Mouse (Mus musculus) naive thymus-derived CD4-positive, alpha-beta T cell, adult 2 months (primary cell): ENCODE data around the gene Eif4a3.
"Not testable (repeated sequence)": the region's sequence is repeated elsewhere in the genome, so short reads cannot be mapped to it uniquely, and the experiment has no call there.

Experiments used
- DNase-seq: peaks from one replicate; pipeline ENCODE4 v3.0.0-alpha.2; 2011; ENCODE audit warnings: low read depth

The Eif4a3 gene

DNA sequence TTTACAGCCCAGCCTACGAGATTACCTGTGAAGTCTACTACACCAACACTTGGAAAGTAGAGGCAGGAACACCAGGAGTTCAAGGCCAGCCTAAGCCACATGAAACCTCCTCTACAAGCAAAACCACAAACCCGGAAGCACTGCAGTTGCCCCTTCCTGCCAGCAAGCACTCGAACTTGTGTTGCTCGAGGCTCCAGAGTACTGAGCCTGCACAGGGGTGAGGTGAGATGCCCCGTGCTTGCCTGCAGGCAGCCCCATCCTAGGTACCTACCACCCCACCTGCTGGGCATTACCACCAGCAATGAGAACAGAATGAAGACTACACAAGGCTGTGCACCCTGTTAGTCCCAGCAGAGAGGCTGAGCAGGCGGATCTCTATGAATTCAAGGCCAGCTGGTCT is 1.9 kb downstream of the Eif4a3 start:
- DNase-seq, result peak; percentile 56

DNA sequence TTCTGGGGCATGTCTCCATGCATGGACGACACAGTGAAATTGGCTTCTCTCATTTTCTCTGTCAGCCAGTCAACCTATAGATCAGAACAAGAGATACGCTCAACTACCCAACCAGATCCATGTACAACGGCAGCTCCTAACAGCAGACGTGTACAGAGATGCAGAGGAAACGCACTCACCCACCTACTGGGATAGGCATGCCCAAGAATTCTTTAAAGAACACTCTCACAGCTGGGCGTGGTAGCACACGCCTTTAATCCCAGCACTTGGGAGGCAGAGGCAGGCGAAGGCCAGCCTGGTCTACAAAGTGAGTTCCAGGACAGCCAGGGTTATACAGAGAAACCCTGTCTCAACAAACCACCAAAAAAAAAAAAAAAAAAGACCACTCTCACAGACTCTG is 7.0 kb downstream of the Eif4a3 start:
- DNase-seq, result not testable (repeated sequence)

GRCm38 (mm10) chr11:119287207-119287992 is 12.5 kb downstream of the Eif4a3 start:
- DNase-seq, result no peak

DNA sequence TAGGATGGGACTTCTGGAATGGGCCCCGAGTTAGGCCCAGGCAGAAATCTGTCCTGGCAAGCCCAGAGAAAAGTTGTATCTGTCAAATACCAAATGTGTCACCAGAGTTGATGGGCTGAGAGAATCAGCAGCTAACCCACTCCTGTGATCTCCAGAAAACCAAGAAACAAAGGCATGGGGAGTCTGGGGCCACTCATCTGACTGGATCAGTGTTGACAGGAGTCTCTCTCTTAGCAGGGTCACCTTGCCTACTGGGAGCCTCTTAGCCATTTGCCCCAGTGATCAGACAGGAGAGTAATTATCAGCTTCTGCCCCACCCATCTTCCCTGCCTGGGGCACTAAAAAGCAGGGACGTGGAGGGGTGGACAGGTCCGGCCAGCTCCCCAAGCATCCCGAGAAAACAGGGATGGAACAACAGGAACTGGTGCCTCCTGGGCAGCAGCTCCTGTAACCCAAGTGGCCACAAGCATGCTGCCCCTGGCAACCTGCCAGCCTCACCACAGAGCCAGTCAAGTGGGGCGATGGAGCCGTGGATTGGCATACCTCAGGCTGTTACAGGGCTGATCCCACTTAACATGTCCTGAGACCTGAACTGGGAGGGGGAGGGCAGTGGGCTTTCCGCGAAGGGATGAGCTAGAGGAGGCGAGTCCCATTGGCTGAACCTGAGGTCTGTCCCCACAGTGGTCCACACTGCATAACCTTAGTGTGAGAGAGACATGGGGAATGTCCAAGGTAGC is 13.9 kb downstream of the Eif4a3 start:
- DNase-seq, result no peak

- DNase-seq, result no peak
These were observed 18.9 kb downstream of the Eif4a3 start for GRCm38 (mm10) chr11:119281030-119281429.

DNA sequence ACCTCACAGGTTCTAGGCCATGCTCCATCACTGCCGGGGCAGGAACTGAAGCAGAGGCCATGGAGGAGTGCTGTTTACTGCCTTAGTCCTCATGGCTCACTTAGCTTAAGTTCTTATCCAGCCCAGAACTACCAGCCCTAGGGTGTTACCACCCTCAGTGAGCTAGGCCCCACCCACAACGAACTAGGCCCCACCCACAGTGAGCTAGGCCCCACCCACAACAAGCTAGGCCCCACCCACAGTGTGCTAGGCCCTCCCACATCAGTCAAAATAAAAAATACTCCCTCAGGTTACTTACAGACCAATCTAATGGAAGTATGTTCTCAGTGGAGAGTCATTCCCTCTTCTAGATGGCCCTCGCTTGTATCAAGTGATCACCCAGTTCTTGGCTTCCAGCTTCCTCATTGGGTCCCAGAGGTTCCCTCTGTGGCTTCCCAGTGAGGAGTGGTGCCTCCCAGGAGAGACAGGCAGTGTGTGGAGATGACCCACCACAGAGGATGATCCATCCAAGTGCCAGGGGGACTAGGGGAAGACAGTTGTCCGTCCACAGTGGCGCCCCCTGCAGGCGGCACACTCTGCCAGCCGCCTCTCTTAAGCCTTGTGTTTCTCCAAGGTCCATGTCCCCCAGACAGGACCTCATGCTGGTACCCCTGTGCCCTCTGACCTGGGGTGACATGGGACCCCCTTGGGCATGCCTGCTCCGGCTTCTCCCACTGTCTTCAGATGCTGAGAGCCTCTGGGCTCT is 26.5 kb downstream of the Eif4a3 start:
- peak; percentile 49 for DNase-seq

DNA sequence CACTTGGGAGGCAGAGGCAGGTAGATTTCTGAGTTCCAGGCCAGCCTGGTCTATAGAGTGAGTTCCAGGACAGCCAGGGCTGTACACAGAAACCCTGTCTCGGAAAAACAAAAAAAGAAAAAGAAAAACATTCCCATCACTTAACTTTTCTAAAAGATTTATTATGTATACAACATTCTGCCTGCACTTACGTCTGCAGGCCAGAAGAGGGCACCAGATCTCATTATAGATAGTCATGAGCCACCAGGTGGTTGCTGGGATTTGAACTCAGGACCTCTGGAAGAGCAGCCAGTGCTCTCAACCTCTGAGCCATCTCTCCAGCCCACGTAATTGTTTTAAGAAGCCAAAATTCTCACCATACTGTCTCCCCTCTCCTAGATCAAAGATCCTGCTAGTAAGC is 27.4 kb downstream of the Eif4a3 start:
- DNase-seq, result not testable (repeated sequence)

DNA sequence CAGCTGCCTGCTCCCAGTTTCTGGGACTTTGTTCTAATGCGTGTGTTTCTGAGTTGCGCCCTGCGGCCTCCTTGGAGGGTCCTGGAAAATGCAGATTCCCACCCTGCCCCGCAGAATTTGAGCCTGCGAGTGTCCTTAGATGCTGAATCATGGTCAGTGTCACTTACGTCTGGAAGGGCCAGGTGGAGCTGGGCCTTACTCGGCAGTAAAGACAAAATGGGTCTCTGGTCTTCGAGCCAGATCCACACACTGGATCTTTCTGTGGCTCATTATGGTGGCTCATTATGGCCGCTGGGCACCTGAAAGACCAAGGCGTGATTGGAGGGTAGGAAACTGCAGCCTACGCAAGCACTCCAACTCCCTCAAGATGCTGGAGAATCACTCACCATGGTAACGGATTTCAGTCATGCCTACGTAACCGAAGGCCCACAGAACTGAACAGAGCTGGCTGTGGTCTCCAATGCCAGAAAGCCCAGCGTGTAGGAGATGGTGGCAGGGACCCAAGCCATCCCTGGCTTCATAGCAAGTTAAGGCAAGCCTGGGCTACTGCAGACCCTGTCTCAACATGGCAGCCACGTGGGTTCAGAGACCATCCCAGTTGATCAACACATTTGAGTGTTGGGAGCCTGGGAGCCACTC is 31.2 kb downstream of the Eif4a3 start:
- no peak for DNase-seq

- DNase-seq, result peak; percentile 99
These were observed 31.9 kb downstream of the Eif4a3 start, which contains the start of gene Gaa for GRCm38 (mm10) chr11:119267768-119268556. Gene Gaa, plus strand, starts transcription at chr11:119267887.

- no peak for DNase-seq
These were observed 32.6 kb downstream of the Eif4a3 start for GRCm38 (mm10) chr11:119267241-119267674.

- DNase-seq, result no peak
These were observed 34.1 kb downstream of the Eif4a3 start for GRCm38 (mm10) chr11:119265811-119266210.

- no peak for DNase-seq
These were observed 35.5 kb downstream of the Eif4a3 start for GRCm38 (mm10) chr11:119264413-119264812.

- DNase-seq, result no peak
These were observed 39.9 kb downstream of the Eif4a3 start for GRCm38 (mm10) chr11:119259977-119260376.

- DNase-seq, result peak; percentile 77
These were observed 41.1 kb downstream of the Eif4a3 start for GRCm38 (mm10) chr11:119258572-119259322.

GRCm38 (mm10) chr11:119258216-119258571 is 41.7 kb downstream of the Eif4a3 start:
- no peak for DNase-seq

DNA sequence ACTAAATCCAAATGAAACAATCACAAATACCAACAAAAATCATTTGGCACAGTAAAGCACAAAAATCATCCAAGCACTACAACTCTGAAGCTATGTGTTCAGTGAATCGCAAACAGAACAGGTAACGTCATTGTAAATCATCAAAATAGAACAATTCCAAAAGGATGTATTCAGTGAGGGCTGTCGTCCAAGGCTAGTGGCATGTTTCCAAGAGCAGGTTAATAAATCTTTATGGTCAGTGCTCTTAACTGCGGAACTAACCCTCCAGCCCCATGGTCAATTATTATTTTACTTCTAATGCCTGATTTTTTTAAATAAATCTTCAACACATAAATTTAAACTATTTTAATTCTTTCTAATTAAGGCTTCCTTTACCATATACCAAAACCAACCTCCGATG is 43.3 kb downstream of the Eif4a3 start:
- not testable (repeated sequence) for DNase-seq

GRCm38 (mm10) chr11:119252854-119253541 is 46.9 kb downstream of the Eif4a3 start:
- DNase-seq, result peak; percentile 76

DNA sequence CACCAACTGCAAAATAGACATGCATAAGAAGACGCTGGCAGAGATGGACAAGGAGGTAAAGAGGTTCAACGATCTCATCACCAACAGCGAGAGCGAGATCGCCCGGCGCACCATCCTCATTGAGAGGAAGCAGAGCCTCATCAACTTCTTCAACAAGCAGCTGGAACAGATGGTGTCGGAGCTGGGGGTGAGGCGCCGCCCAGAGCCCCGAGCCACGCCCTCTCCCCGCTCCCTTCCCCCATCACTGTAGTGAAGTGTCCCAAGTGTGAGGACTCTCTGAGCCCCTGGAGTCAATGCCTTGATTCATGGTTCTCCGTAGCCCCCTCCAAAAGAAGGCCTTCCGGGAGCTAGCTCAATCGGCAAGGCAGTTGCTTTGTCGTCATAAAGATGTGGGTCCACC is 48.9 kb downstream of the Eif4a3 start:
- no peak for DNase-seq

GRCm38 (mm10) chr11:119249011-119249410 is 50.9 kb downstream of the Eif4a3 start:
- peak; percentile 80 for DNase-seq

GRCm38 (mm10) chr11:119245543-119245942 is 54.3 kb downstream of the Eif4a3 start:
- not testable (repeated sequence) for DNase-seq
